Mouse (Mus musculus): ENCODE measurements around the gene Hoxd9. TPM values are rescaled to one million over a fixed set of nuclear protein-coding genes. Genes with fewer than 3 reads are reported as not detected.

The Hoxd9 gene
- polyA plus RNA-seq, 1 experiment from 2014 or later: 0.13 TPM

- TF ChIP-seq CTCF (IDR thresholded peaks at IDR 0.05; ENCODE audit: low read depth): no peak
- ATAC-seq (ENCODE audit: insufficient read depth) (no peak), DNase-seq (no peak)
- H3K27me3 ChIP-seq (ENCODE audit: insufficient read depth, low read length): peaks cover 99% of the 10 kb centered on the region
- no peaks in the 10 kb centered on the region for H3K36me3 ChIP-seq (ENCODE audit: insufficient read depth)
- no peak overlapping the region for H3K27ac ChIP-seq (ENCODE audit: low read depth)
- no peak overlapping the region for H3K4me3 ChIP-seq (ENCODE audit: low read depth, low read length)
- no peak overlapping the region for H3K9ac ChIP-seq
- no peaks in the 10 kb centered on the region for H3K9me3 ChIP-seq (ENCODE audit: low read depth, low read length)
- 4% methylated on average over 15 of the region's 15 CpGs for WGBS
- H3K4me2 ChIP-seq: no peak overlapping the region
- no peaks in the 10 kb centered on the region for H3K4me1 ChIP-seq (ENCODE audit: insufficient read depth)
Measured at GRCm38 (mm10) chr2:74736688-74737577, 39.4 kb downstream of the Hoxd9 start.

DNA sequence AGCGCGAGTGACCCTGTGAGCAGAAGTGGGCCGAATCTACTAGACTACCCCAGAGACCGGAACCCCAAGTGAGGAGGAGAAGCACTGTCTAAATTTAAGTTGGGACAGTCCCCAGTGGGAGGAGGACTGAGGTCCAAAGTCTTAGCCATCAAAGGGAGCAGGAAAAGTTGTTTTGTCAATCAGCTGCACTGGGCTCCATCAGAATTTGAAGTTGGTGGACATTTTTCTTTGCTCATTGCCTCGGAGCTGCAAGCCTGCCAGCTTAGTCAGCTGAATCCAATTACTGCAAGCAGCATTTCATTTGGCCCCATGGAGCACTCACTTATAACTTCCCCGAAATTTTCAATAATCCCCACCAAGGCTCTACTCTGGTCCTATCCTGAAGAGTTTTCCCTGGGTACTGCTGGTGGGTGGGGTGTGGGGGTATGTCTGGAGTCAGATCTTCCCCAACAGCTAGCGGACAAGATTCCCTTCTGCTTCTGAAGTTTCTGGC lies 40.1 kb downstream of the Hoxd9 start:
- Histone ChIP-seq H3K4me2 (no peak overlapping the region), H3K4me1 (ENCODE audit: insufficient read depth) (no peaks in the 10 kb centered on the region), H3K27ac (ENCODE audit: low read depth) (no peak overlapping the region)

DNA sequence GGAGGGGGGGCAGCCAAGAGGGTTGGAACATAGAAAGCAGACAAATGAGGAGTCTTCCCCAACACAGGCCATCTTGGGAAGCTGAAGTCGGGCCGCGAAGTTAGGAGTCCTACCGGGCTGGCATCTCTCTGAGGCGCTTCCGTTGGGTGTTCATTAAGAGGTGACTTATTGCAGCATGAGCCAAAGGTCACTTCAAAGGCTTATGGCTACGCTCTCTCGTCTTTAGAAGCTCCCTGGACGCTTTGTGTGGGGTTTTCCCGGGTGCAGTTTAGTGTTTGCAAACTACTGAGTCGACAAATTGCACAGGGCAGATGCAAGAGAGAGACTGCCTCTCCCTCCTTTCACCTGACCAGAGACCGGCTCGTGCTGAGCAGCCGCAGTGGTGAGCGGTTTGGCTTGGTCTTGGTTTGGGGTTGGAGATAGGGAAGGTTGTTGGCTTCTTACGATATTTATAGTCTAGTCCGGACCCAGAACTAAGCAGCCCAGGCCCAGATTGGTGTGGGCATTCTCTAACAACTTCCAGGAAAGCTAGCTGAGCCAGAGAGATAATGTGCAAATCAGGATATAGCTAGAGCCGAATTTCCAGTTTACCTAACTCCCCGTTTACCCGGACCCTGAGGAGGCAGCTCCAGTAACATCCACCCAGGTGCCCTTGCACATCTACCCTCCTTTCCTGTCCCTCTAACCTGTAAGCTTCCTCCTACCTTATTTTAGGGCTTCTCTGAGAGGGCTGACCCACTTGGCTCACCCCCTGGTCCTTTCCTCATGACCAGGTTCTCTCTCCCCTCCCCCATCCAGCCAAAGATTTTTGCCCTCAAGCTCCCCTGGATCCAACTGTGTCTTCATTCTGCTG lies 41.3 kb downstream of the Hoxd9 start:
- Histone ChIP-seq H3K36me3 (ENCODE audit: insufficient read depth) (no peaks in the 10 kb centered on the region), H3K9ac (no peak overlapping the region), H3K27ac (ENCODE audit: low read depth) (no peak overlapping the region), H3K4me2 (no peak overlapping the region), H3K27me3 (ENCODE audit: insufficient read depth, low read length) (peaks cover 98% of the 10 kb centered on the region), H3K4me3 (ENCODE audit: low read depth, low read length) (no peak overlapping the region), H3K9me3 (ENCODE audit: low read depth, low read length) (no peaks in the 10 kb centered on the region), H3K4me1 (ENCODE audit: insufficient read depth) (no peaks in the 10 kb centered on the region)
- DNase-seq: no peak
- 2% methylated on average over 20 of the region's 20 CpGs for WGBS
- no peak for ATAC-seq (ENCODE audit: insufficient read depth)
- no peak for TF ChIP-seq CTCF (IDR thresholded peaks at IDR 0.05; ENCODE audit: low read depth)

More for the DNA sequence above, 40.1 kb downstream of the Hoxd9 start:
- H3K27me3 ChIP-seq (ENCODE audit: insufficient read depth, low read length): peaks cover 99% of the 10 kb centered on the region
- no peaks in the 10 kb centered on the region for H3K36me3 ChIP-seq (ENCODE audit: insufficient read depth)
- 8% methylated on average over 7 of the region's 7 CpGs for WGBS
- no peaks in the 10 kb centered on the region for H3K9me3 ChIP-seq (ENCODE audit: low read depth, low read length)
- DNase-seq (no peak), ATAC-seq (ENCODE audit: insufficient read depth) (no peak)
- TF ChIP-seq CTCF (IDR thresholded peaks at IDR 0.05; ENCODE audit: low read depth): no peak
- H3K4me3 ChIP-seq (ENCODE audit: low read depth, low read length): no peak overlapping the region
- H3K9ac ChIP-seq: no peak overlapping the region

DNA sequence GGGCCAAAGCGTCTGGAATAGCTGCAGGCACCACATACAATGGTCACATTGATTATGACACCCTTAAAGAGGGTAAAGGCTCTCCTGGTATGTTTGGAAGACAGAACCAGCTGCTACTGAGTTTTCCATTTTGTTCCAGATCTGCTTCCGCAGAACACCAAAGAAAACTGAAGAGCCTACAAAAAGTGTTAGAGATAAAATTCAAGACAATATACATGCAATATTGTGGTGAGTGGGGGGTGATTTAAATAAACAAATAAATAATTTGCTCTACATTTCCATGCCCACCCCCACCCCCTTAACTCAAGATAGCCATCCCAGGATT lies 41.9 kb downstream of the Hoxd9 start:
- TF ChIP-seq CTCF (IDR thresholded peaks at IDR 0.05; ENCODE audit: low read depth): no peak
- DNase-seq: no peak
- ATAC-seq (ENCODE audit: insufficient read depth): no peak
- Histone ChIP-seq H3K36me3 (ENCODE audit: insufficient read depth) (no peaks in the 10 kb centered on the region), H3K9ac (no peak overlapping the region), H3K4me1 (ENCODE audit: insufficient read depth) (no peaks in the 10 kb centered on the region), H3K27ac (ENCODE audit: low read depth) (no peak overlapping the region), H3K27me3 (ENCODE audit: insufficient read depth, low read length) (peaks cover 98% of the 10 kb centered on the region), H3K4me2 (no peak overlapping the region), H3K4me3 (ENCODE audit: low read depth, low read length) (no peak overlapping the region), H3K9me3 (ENCODE audit: low read depth, low read length) (no peaks in the 10 kb centered on the region)
- WGBS: 16% methylated on average over 2 of the region's 2 CpGs

- H3K4me3 ChIP-seq (ENCODE audit: low read depth, low read length): no peak overlapping the region
- H3K36me3 ChIP-seq (ENCODE audit: insufficient read depth): no peaks in the 10 kb centered on the region
- peaks cover 98% of the 10 kb centered on the region for H3K27me3 ChIP-seq (ENCODE audit: insufficient read depth, low read length)
- H3K4me2 ChIP-seq: peak overlapping the region; percentile 32; the same call in 1 of the 2 replicates
- H3K9me3 ChIP-seq (ENCODE audit: low read depth, low read length): no peaks in the 10 kb centered on the region
- DNase-seq (no peak), ATAC-seq (ENCODE audit: insufficient read depth) (no peak)
- H3K4me1 ChIP-seq (ENCODE audit: insufficient read depth): no peaks in the 10 kb centered on the region
- TF ChIP-seq CTCF (IDR thresholded peaks at IDR 0.05; ENCODE audit: low read depth): no peak
- H3K27ac ChIP-seq (ENCODE audit: low read depth): no peak overlapping the region
- WGBS: 2% methylated on average over 14 of the region's 14 CpGs
- H3K9ac ChIP-seq: no peak overlapping the region
Measured at GRCm38 (mm10) chr2:74739869-74740268, 42.3 kb downstream of the Hoxd9 start.

DNA sequence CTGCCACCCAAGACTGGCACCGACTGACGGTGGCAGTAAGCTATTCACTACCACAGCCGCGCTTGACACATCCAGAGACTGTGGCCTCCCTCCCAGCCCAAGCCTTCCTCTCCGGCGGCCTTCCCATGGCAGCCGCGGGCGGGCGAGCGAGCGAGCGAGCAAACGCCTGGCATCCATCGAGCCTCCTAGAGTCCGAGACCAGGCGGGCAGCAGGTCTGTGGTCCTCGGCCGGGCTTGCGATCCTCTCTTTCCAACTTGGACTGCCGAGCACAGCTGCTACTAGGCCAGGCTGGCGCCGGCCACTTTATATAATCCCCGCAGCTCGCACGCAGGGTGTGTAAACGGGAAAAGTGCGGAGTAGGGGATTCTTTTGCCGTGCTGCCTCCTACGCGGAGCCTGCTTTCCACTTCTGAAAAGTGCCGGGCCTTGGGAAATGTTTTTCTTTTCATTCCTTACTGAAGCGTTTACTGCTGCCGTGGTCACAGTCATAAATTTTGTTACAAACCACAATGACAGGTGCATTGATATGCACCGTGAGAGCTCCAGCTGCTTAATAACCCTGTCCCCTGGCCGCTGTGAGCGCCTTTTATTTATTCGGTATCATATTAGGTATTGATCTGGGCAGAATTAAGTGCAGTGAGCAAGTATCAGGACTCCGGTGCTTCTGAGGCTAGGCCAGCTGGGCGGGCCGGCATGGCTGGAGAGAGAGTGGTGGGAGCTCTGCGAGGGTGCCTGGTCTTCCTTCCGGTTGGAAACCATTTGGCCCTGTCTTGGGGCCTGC lies 43.0 kb downstream of the Hoxd9 start:
- H3K4me1 ChIP-seq (ENCODE audit: insufficient read depth): no peaks in the 10 kb centered on the region
- H3K9ac ChIP-seq: no peak overlapping the region
- no peak for DNase-seq
- TF ChIP-seq CTCF (IDR thresholded peaks at IDR 0.05; ENCODE audit: low read depth): no peak
- H3K9me3 ChIP-seq (ENCODE audit: low read depth, low read length): no peaks in the 10 kb centered on the region
- H3K27ac ChIP-seq (ENCODE audit: low read depth): no peak overlapping the region
- H3K4me3 ChIP-seq (ENCODE audit: low read depth, low read length): no peak overlapping the region
- peak overlapping the region; percentile 32; the same call in 1 of the 2 replicates for H3K4me2 ChIP-seq
- ATAC-seq (ENCODE audit: insufficient read depth): no peak
- H3K36me3 ChIP-seq (ENCODE audit: insufficient read depth): no peaks in the 10 kb centered on the region
- WGBS: 2% methylated on average over 43 of the region's 43 CpGs
- H3K27me3 ChIP-seq (ENCODE audit: insufficient read depth, low read length): peaks cover 98% of the 10 kb centered on the region

Measured in lung, embryonic 14.5 days (tissue).